Mouse (Mus musculus) lung, postnatal 10 days (tissue): Measurements from ENCODE around the gene Cdc42.
A peak's percentile ranks its signal among the peaks of the same experiment; 100 is the strongest.

Experiments used
- DNase-seq: peaks from one replicate; pipeline ENCODE4 v3.0.0; 2021

Cdc42 gene

DNA sequence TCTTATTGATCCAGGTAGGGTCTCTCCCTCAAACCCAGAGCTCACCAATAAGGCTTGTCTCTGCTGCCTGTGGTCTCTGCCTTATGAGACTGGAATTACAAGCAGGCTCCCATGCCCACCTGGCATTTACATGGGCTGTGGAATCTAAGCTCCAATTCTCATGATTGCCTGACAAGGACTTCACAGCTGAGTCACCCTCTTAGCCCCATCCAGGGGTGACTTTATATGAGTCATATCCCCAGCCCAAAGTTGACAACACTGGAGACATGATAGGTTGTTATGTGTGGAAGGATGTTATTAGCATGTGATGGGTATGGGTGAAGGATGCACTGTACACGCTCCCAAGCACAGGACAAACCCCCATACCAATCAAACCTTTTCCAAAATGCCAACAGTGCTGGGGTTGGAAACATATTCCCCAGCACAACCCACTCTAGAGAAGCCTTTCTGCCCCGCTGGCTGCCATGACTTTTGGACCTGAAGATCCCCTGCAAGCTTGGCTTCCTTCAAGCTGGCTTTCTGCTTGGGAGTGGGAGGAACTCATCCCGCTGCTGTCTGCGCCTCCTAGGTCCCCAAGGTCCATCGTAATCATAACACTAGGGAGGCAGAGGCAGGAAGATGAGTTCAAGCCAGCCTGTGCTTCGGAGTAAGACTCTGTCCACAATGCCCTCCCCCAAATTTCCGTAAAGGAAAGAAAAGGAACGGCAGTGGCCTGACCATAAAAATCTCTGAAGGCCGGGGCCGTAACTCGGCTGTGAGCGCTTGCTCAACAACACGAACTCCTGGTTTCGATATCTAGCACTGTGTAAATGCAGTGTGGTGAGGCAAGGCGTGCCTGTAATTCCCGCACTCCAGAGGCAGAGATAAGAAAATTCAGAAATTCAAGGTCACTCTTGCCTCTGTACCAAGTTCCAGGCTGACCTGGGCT lies 14.3 kb upstream of the Cdc42 start:
- no peak for DNase-seq

DNA sequence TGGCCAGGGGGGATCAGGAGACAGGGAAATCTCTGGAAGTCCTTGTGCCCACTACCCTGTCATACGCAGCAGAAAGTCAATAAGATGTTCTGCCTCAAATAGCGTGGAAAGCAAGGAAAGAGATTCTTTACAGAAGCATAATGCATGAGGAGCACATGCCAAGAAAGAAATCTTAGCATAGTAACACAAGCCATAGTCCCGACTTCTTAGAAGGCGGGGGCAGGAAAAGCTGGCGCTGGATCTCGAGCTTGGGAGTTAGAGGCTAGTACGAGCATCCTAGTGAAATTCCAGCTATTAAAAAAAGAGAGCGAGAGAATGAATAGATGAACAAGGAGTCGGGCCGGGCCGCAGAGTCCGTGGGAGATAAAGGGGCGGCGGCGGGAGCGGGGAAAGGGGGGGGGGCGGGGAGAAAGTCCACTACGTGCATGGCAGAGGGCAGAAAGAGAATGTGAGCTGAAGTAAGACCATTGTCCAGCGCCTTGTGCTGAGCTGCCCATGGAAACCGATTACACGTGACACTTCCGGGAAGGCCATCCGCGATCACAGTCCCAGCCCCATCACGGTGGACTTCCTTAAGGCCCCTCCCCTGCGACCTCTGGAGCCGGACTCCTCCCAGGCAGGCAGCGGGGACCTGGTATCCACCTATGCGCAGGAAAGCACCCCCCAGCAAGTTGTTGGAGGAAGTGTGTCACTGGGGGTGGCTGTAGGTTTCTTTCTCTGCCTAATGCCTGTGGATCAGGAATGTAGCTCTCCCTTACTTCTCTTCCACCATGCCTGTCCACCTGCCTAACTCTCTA lies 12.6 kb upstream of the Cdc42 start:
- DNase-seq = peak; percentile 81

DNA sequence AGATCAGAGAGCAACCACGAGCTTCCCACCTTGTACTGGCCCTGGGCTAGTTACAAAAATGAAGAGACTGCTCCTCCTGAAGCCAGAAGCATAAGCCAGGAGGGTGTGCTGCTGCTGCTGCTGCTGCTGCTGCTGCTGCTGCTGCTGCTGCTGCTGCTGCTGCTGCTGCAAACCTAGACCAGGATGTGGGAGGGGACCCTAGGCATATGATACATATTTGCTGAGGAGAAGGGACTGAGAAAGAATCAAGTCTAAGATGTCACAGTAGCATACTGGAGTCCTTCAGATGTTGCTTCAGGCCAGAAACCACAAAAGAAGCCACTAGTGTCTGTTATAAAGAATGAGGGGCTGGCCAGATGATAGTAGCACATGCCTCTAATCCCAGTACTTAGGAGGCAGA lies 10.7 kb upstream of the Cdc42 start:
- DNase-seq = no peak

DNA sequence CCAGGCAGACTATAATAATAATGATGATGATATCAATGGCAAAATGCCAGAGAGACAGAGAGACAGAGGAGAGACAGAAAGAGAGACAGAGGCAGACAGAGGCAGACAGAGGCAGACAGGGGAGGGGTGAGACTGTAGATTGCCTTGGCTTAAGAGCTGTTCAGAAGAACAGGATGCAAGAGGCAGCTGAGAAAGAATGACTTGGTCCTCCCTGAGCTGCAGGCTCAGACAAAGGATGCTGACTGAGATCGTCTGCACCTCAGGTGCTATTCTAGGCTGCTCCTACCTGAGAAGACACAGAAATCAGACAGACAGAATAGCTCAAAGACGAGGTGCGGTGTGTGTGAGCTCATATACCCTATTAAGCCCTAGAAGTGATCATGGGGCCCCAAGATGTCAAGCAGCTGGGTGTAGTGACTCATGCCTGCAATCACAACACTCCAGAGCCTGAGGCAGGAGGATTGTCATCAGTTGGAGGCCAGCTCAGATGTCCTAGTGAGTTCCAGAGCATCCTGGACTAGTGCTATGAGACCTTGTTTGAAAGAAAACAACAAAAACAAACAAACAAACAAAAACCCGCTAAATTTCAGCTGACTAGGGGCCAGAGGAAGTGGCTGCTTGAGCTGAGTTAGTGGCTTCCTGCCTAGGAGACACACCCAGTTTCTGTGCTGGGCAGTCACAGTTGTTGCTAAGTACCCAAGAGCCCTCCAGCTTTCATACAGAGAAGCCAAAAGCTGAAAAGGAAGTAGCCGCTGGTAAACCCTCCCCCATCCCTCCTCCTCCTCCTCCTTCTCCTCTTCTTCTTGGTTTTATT lies 10.0 kb upstream of the Cdc42 start:
- peak; percentile 83 for DNase-seq

DNA sequence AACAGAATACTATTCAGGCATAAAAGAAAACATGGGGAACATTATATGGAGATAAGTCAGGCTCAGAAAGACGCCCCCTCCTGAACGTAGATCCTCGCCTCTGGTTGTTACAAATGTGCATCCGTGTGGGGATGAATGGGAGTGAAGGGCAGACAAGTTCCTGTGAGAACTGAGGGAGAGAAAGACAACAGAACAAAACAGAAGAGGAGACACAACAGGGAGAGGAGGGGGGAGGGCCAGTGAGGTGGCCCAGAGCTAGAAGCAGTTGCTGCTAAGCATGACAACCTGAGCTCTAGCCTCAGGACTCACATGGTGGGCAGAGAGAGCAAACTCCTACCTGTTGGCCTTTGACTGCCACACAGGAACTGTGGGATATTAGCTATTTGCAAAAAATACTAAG lies 8.6 kb upstream of the Cdc42 start:
- no peak for DNase-seq

DNA sequence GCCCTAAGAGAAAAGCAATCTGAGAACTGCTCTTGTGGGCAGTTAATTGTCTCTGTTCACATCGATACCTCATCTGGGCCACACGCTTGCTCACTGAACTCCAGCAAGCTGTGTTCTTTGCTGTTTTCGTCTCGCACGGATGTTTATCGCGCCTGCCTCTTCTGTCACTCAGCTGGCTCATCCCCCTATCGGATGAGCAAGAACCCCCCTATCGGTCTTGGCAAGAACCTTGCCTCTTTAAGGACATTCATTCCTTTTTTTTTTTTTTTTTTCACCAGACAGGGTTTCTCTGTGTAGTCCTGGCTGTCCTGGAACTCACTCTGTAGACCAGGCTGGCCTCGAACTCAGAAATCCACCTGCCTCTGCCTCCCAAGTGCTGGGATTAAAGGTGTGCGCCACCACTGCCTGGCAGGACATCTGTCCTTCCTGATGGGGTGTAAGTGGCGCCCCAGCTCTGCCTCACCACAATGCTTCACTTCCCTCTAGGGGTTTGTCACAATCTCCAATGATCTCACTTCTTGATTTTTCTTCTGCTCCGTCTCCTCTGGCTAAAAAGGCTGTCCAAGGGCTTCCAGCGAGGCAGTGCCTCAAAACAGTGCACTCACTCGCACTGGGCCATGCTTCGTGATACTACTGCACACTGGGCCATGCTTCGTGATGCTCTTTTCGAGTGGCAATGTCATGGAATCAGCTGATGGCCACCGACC lies 8.0 kb upstream of the Cdc42 start:
- DNase-seq = no peak

DNA sequence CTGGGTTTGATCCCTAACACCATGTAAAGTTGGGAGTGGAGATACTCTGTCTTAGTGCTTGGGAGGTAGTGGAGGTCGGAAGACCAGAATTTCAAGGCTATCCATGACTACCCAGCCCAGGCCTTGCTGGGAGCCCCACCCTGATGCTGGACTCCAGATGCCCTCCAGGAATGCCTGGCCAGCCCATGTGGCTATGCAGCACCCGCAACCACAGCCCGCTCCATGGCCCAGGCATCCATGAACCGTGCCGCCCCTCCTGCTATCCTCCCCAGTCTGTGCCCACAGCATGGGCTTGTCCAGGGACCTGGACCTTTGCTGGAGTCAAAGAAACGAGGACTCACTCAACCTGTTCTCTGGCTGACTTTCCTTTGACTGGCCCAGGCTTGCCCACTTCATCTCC lies 7.3 kb upstream of the Cdc42 start:
- no peak for DNase-seq

DNA sequence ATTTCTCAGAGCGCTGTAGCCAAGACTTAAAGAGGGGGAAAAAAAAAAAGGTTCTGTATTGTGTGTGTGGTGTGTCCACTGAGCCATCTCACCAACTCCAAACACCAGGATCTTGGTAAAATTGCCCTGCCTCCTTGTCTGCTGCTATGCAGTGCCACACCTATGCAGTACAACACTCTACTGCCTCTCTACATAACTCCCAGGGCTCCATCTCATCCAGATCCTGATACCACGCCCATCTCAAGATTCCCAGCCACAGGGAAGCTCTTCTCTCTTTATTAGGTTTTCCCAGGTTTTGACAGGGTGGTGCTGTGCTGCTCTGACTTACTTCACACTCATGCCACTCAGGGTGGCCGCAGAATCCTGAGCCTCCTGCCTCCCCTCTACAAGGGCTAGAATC lies 3.5 kb upstream of the Cdc42 start:
- no peak for DNase-seq

DNA sequence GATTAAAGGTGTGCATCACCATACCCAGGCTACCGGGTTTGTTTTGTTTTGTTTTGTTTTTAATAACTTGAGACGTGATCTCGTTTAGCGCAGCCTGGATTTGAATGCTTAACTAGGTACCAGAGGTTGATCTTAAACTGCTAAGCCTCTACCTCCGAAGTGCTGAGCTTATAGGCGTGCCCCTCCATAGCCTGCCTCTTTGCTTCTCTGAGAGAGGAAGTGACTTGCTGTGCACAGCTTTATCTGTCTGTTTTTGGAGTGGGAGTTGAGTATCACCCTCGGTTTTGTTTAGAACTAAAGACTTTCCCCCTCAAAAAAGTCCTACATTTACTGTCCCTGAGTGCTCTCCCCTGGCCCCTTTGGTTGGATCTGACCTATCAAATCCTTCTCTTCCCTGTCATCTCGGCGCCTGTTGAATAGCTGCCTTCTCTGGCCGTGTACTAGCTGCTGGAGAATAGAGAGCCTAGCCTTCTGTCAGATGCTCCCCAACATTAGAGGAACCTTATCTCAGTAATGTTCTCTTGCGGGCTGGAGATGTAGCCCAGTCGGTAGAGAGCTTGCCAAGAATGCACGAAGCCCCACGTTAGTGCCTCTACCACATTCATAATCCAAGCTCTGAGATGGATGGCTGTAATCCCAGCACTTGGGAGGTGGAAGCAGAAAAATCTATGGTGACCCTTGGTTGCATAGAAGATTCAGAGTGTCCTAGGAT lies 927 bp upstream of the Cdc42 start:
- DNase-seq = no peak

DNA sequence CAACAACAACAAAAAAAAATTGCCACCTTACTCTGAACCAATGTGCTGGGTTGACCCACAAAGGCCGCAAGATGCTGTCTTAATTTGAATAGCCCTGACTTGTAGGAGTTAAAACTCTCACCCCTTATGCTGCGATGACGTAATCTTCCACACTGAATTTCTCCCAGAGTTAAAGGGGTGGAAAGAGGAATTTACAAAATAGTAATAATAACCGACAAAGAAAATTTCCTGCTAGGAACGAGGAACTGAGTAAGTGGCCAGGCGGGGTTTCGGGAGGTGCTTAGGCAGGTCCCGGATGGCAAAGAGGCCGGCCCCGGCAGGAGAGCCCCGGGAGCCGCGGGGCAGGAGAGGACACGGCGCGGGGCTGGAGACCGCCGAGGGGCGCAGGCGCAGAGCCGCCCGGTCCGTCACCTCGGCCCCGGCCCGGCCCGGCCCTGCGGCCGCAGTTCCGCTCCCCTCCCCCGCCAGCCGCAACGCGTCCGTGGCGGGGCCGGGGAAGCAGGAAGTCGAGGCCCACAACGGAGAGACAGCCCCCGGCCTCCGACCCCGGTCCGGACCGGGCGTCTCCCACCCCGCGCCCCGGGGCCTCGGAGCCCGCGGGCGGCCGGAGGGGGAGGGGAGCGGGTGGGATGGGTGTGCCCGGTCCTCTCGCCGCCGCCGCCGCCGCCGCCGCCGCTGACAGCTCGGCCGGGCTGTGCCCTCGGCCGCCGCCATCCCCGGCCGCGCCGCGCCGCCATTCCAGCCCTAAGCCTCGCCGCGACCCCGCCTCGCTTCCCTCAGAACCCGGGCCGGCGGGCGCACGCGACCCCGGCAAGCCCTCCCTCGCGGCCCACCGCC lies 628 bp downstream of the Cdc42 start:
- peak; percentile 81 for DNase-seq

DNA sequence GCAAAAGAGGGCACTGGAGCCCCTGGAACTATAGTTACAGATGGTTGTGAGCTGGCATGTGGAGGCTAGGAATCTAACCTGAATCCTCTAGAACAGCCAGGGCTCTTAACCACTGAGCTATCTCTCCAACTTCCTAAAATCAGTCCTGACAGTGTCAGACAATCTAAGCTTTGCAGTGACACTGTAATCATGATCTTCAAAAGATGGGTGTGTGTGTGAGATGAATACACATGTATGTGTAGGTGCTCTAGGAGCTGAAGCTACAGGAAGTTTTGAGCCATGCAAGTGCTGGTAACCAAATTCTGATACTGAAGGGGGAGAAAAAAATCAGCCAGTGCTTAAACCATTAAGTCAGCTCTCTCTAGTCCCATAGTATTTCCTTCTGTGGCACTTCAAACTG lies 6.9 kb downstream of the Cdc42 start:
- DNase-seq = no peak

DNA sequence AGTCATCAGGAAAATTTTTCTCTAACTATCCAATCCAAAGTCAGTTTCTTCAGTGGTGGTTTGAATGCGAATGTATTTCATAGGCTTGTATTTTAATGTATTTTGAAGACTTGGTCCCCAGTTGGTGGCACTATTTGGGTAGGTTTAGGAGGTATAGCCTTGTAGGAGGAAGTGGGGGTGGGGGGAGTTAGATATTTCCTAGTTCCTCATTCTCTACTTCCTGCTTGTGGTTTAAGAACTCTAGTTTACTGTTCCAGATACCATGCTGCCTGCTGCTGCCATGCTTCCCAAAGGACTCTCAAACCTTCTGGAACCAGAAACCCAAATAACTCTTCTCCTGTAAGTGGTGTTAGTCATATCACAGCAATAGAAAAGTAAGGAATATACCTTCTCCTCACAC lies 11.7 kb downstream of the Cdc42 start:
- no peak for DNase-seq

DNA sequence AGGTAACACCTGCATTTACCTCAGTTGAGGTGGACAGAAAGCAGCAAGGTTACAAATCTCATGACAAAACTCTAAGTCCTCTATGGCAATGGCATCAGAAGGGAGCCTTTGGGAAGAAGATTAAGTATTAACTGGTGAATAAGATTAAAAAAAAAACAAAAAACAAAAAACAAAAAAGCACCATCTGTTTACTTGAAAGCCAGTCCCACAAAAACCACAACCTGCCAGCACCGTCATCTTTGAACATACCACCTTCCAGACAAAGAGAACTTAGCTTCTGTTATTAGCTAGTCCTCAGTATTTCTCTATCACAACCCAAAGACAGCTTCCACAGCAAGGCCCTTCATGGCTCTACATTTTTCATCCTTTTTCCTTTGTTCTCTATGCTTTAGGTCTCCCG lies 12.4 kb downstream of the Cdc42 start:
- DNase-seq = no peak

DNA sequence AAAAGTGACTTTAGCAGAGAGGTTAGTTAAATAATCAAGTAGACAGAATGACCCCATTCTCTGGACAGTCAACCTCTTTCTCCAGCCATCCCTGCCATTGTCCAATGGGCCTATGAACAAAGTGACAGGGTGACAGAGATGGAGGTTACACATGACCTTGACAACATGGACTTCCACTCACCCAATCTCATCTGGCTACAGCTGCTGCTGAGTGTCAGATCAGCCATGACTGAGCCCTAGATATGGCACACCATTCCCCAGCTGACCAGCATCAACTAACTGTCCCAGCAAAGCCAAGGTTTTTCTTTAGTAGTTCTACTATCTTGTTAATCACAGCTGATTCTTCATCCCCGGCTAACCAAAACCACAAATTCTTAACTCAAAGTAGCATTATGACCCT lies 14.7 kb downstream of the Cdc42 start:
- no peak for DNase-seq

DNA sequence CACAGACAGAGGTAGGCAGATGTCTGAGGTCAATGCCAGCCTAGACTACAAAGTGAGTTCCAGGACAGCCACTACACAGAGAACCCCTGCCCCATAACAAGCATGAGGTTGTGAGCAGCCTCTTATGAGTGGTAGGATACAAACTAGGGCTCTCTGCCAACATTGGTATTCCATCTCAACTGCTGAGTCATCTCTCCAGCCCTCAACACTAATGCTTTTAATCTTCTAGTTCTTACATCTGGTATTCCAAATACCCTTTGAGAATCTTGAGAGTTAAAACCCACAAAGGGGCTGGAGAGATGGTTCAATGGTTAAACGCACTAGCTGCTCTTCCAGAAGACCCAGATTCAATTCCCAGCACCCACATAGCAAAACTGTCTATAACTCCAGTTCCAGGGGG lies 18.1 kb downstream of the Cdc42 start:
- no peak for DNase-seq

DNA sequence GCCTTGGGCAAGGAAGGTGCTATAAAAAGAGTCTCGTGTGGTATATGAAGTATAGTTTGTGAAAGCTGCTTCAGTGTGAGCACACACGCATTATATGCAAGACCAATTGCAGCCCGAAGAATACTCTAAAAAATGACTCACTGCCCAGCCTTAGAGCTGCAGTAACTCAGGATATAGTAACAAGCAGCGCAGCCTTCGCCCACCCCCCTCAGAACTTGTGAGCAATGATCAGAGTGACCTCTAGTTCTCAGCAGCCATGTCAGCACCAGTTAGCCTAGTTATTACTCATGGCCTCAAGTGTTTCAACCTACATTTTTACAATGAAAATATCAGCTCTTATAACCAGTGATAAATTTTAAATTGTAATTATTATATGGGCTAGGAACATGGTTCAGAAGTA lies 21.1 kb downstream of the Cdc42 start:
- no peak for DNase-seq

DNA sequence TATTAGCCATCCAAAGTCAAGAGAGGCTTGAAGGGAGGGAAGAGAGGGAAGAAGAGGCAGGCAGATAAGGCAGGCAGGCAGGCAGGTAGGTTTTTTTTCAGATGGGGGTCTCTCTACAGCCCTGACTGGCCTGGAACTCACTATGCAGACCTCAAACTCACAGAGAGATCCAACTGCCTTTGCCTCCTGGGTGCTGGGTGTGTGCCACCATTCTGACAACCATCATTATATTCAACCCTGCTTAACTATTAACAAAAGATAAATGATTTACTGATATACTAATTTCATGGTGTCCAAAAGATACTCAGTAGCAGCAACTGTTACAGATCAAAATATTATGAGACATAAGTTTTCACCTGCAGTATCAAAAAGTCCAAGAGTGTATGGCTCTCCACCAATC lies 25.5 kb downstream of the Cdc42 start:
- no peak for DNase-seq

DNA sequence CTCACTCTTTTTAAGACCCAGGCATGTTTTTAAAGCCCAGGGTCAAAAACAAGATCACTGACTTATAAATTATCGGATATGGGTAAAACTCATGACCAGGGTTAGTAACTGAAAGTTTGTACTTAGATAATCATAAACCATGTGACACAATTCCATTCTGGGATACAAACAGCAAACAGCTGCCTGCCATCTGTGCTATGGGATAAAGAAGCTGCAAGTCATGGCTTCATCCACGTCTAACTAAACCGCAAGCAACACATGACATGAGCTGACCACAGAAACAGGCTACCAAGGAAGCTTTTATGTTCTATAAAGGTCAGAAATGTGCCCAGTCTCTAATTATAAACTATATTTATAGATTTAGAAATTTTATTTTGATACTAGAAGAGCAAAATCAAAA lies 31.0 kb downstream of the Cdc42 start:
- no peak for DNase-seq

DNA sequence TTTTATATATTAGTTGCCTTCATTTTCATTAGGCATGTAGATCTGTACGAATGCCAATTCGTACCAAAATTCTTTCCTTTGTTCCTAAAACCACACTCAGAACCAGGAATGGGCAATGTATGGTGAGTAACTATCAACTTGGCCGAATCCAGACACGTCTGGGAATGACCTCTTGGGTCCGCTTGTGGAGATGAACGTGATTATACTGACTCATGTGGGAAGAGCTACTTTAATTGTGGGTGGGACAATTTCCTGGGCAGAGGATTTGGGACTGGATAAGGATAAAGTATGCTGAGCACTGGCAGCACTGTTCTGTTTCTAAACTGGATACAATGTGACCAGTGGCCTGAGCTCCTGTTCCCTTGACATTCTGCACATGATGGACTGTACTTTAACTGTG lies 32.6 kb downstream of the Cdc42 start:
- no peak for DNase-seq

DNA sequence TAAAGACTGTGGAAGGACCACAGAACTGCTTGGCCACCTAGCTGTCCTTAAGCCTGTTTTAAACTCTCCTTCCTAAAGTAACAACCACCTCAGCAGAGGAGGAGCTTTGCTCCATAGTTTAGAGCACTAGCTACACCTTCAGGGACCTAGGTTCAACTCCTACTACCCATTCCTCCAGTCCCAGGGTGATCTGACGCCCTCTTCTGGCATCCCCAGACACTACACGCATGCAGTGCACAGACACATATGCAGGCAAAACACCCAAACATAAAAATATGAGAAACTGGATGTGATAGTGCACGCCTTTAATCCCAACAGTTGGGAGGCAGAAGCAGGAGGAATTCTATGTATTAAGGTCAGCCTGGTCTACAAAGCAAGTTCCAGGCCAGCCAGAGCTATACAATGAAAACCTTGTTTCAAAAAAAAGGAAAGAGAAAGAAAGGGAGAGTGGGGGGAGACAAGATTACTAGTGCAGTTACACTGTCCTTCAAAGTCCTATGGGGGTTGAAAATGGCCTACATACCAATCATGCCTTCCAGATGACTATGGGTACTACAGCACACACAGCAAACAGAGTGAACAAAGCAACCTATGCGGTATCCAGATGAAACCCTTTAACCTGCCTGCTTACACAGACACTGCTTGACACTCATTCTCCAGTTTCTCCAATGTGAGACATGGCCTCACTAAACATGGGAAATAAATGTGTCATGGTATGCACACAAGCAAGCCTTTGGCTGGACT lies 41.3 kb downstream of the Cdc42 start:
- no peak for DNase-seq
